Mouse (Mus musculus): ENCODE data around the gene Emc9. TPM values are rescaled to one million over a fixed set of nuclear protein-coding genes. Genes with fewer than 3 reads are reported as not detected.

The Emc9 gene
- polyA plus RNA-seq (2012; rRNA removed; ENCODE audit: low replicate concordance): 34.6 and 113 TPM in 2 replicates

DNA sequence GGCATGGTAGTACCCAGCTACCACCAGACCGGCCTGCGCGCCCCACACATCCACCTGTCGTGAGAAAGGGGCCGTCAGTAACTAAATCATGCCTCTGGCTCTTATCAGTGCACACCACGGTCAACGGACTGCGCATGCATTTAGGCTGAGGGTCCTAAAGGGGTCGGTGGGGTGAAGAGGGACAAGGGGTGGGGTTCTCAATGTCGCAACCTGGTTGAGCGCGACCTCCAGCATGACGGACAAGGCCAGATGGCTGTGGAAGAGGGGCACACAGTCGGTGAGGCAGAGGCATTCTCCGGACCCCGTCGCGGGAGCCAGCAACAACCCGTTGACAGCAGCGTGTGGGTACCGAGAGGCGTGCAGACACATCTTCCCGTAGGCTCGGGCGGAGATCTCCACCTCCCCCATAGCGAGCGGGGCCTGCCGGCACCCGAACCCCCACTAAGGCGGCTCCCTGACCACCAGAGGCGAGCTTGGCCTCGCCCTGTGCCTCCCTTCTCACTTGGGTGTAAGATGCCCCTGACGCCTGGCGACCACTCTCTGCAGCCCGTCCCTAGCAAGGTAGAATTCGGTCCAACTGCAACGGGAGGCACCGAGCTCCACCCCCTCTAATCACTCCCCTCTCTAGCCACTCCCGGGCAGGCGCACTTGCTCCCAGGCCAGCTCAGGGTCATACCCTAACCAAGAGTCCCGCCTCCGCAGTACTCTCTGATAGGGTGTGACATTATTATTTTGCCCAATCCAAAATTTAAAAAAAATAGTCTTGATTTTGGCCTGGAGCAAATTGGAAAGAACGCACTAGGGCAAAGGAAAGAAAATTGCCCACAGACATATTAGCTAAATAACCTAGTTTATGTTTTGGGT is at the start of gene Emc9:
Gene Emc9 (minus strand): TSS at position 601 of the 864 bp plus-strand sequence.

DNA sequence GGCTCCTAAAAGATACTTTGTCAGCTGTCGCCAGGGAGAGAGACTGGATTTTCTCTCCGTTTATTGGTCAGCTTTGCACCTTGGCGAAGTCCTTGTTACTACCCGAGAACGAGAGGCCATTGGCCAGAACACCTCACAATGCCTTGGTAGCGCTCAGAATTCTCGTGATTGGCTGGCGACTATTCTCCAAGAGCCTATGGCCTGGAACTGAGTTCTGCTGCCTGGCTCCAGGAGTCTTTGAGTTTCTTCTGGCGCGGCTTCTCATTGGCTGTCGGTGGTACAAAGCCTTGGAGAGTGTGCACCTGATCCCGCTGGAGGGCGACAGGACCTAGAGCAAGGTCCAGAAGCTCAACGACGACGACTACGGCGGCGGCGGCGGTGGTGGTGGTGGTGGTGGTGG is 32.7 kb upstream of the Emc9 start, which contains the start of gene Rec8:
Gene Rec8 (plus strand): TSS at position 216 of the 400 bp plus-strand sequence.

DNA sequence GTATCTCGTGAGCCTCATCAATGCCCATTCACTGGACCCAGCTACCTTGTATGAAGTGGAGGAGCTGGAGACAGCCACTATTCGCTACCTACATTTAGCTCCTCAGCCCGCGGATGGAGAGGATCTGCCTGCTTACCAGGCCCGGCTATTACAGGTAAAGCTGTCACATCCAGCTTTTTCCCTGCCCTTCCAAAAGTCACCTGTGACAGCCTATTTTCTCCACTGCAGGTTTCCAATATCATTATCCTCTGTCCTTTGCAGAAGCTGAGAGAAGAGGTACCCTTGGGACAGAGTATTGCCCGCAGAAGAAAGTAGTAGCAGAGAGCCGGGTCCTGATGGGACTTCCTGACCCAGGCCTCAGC is 18.1 kb upstream of the Emc9 start, which contains the start of gene Irf9:
Gene Irf9 (plus strand): TSS at position 301 of the 362 bp plus-strand sequence.

GRCm38 (mm10) chr14:55591331-55591891 is 6.3 kb upstream of the Emc9 start, which contains the start of gene Rnf31:
TSS of gene Rnf31 (plus strand) at chr14:55591708.

GRCm38 (mm10) chr14:55590748-55591330 is 5.7 kb upstream of the Emc9 start, which contains the start of gene Psme2:
TSS of gene Psme2 (minus strand) at chr14:55591113.

DNA sequence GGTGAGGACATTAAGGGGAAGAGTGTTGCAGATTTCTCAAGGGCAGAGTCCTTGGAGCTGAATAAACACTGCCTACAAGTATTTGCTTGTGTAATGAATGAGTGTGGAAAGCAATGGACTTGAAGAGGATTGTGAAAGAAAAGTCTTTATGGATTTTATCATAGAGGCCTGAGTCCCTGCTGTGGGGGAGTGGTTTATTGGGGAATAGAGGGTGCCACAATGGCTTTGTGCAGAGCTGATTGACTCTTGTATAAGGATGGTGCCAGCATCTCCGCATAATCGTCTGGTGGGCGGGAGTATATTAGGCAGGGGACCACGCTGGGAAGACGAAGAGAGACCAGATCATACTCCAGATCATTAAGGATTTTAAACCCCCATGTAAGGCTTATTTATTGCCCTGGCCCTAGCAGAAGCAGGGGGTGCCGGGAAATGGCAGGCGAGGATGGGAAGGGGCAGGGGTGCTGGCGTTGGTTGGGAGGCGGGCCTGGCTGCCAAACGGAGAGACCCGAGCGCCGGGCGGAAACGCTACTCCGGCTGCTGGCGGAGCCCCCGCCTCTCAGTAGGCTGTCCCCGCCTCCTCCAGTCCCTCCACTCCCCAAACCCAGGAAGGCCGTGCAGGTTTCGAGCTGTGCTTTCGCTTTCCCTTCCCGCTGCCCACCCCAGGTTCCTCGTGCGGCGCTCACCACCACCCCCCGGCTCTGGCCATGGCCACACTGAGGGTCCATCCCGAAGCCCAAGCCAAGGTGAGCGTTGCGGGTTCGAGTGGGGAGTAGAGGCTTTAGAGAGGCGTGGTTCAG is 7.0 kb downstream of the Emc9 start, which contains the start of gene Psme1:
Gene Psme1 (plus strand): TSS at position 253 of the 797 bp plus-strand sequence.

DNA sequence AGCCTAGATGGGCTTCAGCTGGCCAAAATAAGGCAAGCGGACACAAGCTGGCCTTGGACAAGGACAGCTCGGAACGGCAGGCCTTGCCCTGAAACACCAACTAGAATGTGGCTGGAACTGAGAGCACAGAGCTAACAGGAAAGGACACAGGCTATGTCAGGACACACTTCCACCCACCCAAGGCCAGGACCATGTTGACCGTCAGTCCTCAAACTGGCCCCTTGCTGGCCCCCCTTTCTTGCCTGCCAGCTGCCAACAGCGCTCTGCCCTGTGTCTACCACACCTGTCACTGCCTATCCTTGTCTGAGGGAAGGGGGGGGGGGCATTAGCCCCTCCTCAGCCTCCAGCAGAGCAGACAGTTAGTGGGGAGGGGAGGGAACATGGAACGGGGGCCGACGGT is 9.8 kb downstream of the Emc9 start, which contains the start of gene Fitm1:
Gene Fitm1 (plus strand): TSS at position 316 of the 400 bp plus-strand sequence.

GRCm38 (mm10) chr14:55560202-55561073 is 24.7 kb downstream of the Emc9 start, which contains the start of gene A730061H03Rik:
TSS of gene A730061H03Rik (minus strand) at chr14:55560406.

GRCm38 (mm10) chr14:55559799-55560201 is 25.3 kb downstream of the Emc9 start, which contains the start of gene Dcaf11:
TSS of gene Dcaf11 (plus strand) at chr14:55560006.

GRCm38 (mm10) chr14:55540067-55540786 is 44.9 kb downstream of the Emc9 start, which contains the start of gene Pck2:
TSS of gene Pck2 (plus strand) at chr14:55540266.

Other genes starting within 250 kb of the Emc9 start
- gene Dhrs4, start 106.5 kb downstream of the Emc9 start, polyA plus RNA-seq (2012; rRNA removed; ENCODE audit: low replicate concordance): 57.4 and 80.1 TPM in 2 replicates
- gene Carmil3, start 94.7 kb downstream of the Emc9 start, polyA plus RNA-seq (2012; rRNA removed; ENCODE audit: low replicate concordance): 2.1 and 9.4 TPM in 2 replicates
- 0.08 and 0.19 TPM in 2 replicates for gene Cpne6, start 74.9 kb downstream of the Emc9 start, polyA plus RNA-seq (2012; rRNA removed; ENCODE audit: low replicate concordance)
- gene Nrl, start 60.3 kb downstream of the Emc9 start, polyA plus RNA-seq (2012; rRNA removed; ENCODE audit: low replicate concordance): not detected in 2 replicates
- 44.1 and 72.2 TPM in 2 replicates for gene Pck2, start 45.0 kb downstream of the Emc9 start, polyA plus RNA-seq (2012; rRNA removed; ENCODE audit: low replicate concordance)
- 79.4 and 81.9 TPM in 2 replicates for gene Dcaf11, start 25.3 kb downstream of the Emc9 start, polyA plus RNA-seq (2012; rRNA removed; ENCODE audit: low replicate concordance)
- gene A730061H03Rik, start 24.9 kb downstream of the Emc9 start, polyA plus RNA-seq (2012; rRNA removed; ENCODE audit: low replicate concordance): 2.9 and 3.1 TPM in 2 replicates
- 0.68 and 2.5 TPM in 2 replicates for gene Fitm1, start 9.7 kb downstream of the Emc9 start, polyA plus RNA-seq (2012; rRNA removed; ENCODE audit: low replicate concordance)
- gene Psme1, start 7.2 kb downstream of the Emc9 start, polyA plus RNA-seq (2012; rRNA removed; ENCODE audit: low replicate concordance): 111 and 123 TPM in 2 replicates
- 133 and 138 TPM in 2 replicates for gene Psme2, start 5.8 kb upstream of the Emc9 start, polyA plus RNA-seq (2012; rRNA removed; ENCODE audit: low replicate concordance)
- gene Rnf31, start 6.4 kb upstream of the Emc9 start, polyA plus RNA-seq (2012; rRNA removed; ENCODE audit: low replicate concordance): 27.9 and 42.1 TPM in 2 replicates
- 39.3 and 81.5 TPM in 2 replicates for gene Irf9, start 18.3 kb upstream of the Emc9 start, polyA plus RNA-seq (2012; rRNA removed; ENCODE audit: low replicate concordance)
- gene Rec8, start 32.7 kb upstream of the Emc9 start, polyA plus RNA-seq (2012; rRNA removed; ENCODE audit: low replicate concordance): 0.10 and 23.9 TPM in 2 replicates
- gene Ipo4, start 50.7 kb upstream of the Emc9 start, polyA plus RNA-seq (2012; rRNA removed; ENCODE audit: low replicate concordance): 115 and 240 TPM in 2 replicates
- 1.3 and 8.1 TPM in 2 replicates for gene Gm49378, start 52.6 kb upstream of the Emc9 start, polyA plus RNA-seq (2012; rRNA removed; ENCODE audit: low replicate concordance)
- 73.5 and 94.8 TPM in 2 replicates for gene Tm9sf1, start 58.5 kb upstream of the Emc9 start, polyA plus RNA-seq (2012; rRNA removed; ENCODE audit: low replicate concordance)
- 0.77 and 1.5 TPM in 2 replicates for gene Tssk4, start 64.9 kb upstream of the Emc9 start, polyA plus RNA-seq (2012; rRNA removed; ENCODE audit: low replicate concordance)
- 31.3 and 35.2 TPM in 2 replicates for gene Mdp1, start 75.2 kb upstream of the Emc9 start, polyA plus RNA-seq (2012; rRNA removed; ENCODE audit: low replicate concordance)
- 28.6 and 31.3 TPM in 2 replicates for gene Gmpr2, start 86.6 kb upstream of the Emc9 start, polyA plus RNA-seq (2012; rRNA removed; ENCODE audit: low replicate concordance)
- 292 and 416 TPM in 2 replicates for gene Nedd8, start 86.8 kb upstream of the Emc9 start, polyA plus RNA-seq (2012; rRNA removed; ENCODE audit: low replicate concordance)
- 12.3 and 17.1 TPM in 2 replicates for gene Tinf2, start 96.5 kb upstream of the Emc9 start, polyA plus RNA-seq (2012; rRNA removed; ENCODE audit: low replicate concordance)
- 0.60 and 2.2 TPM in 2 replicates for gene Tgm1, start 128.6 kb upstream of the Emc9 start, polyA plus RNA-seq (2012; rRNA removed; ENCODE audit: low replicate concordance)
- gene Rabggta, start 137.0 kb upstream of the Emc9 start, polyA plus RNA-seq (2012; rRNA removed; ENCODE audit: low replicate concordance): 34.6 and 47.9 TPM in 2 replicates
- gene Dhrs1, start 160.4 kb upstream of the Emc9 start, polyA plus RNA-seq (2012; rRNA removed; ENCODE audit: low replicate concordance): 95.6 and 110 TPM in 2 replicates
- 14.6 and 30.0 TPM in 2 replicates for gene Nop9, start 160.4 kb upstream of the Emc9 start, polyA plus RNA-seq (2012; rRNA removed; ENCODE audit: low replicate concordance)
- 2.5 and 4.1 TPM in 2 replicates for gene Cideb, start 173.2 kb upstream of the Emc9 start, polyA plus RNA-seq (2012; rRNA removed; ENCODE audit: low replicate concordance)
- gene Ltb4r2, start 176.1 kb upstream of the Emc9 start, polyA plus RNA-seq (2012; rRNA removed; ENCODE audit: low replicate concordance): 0.06 and 0.14 TPM in 2 replicates
- gene Ltb4r1, start 180.7 kb upstream of the Emc9 start, polyA plus RNA-seq (2012; rRNA removed; ENCODE audit: low replicate concordance): 2.3 and 4.5 TPM in 2 replicates
- 29.4 and 44.4 TPM in 2 replicates for gene Adcy4, start 198.8 kb upstream of the Emc9 start, polyA plus RNA-seq (2012; rRNA removed; ENCODE audit: low replicate concordance)
- gene Ripk3, start 203.6 kb upstream of the Emc9 start, polyA plus RNA-seq (2012; rRNA removed; ENCODE audit: low replicate concordance): 14.6 and 21.8 TPM in 2 replicates
- gene Nfatc4, start 237.8 kb upstream of the Emc9 start, polyA plus RNA-seq (2012; rRNA removed; ENCODE audit: low replicate concordance): 17.6 and 94.3 TPM in 2 replicates

Data from subcutaneous adipose tissue, adult 2 months (tissue).